Mouse (Mus musculus): ENCODE measurements around the gene Gm6803. TPM values are rescaled to one million over a fixed set of nuclear protein-coding genes. Genes with fewer than 3 reads are reported as not detected.
"Not testable (repeated sequence)": the region's sequence is repeated elsewhere in the genome, so short reads cannot be mapped to it uniquely, and the experiment has no call there.

Gene Gm6803
- not detected in 2 replicates for polyA plus RNA-seq (2014; fragmentation: Nextera tagmentation; extraction: Ambion mirVana)

DNA sequence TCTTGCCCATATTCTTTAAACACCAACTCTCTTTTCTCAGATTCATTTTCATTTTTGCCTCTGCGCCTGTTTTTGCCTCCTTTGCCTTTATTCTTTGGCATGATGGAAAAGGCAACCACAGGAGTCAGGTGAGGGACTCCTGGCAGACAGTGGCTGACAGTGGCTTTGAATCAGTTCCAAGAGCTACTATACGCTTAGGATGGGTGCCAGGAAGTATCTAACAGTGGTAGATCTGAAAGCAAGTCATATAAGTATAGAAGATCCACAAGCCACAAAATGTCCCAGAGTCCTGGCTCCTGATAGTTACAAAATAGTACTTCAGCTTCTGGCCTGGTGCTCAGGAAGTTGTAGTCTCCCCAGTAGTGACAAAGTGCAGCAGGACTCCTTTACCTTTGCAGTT, at the start of gene Gm6803:
Gene Gm6803, minus strand, starts transcription at position 101 of the 400 bp plus-strand sequence.
- H3K9ac ChIP-seq (ENCODE audit: low read length); H3K4me2 ChIP-seq (ENCODE audit: low read length); H3K9me3 ChIP-seq (ENCODE audit: control insufficient read depth, low read length); H3K4me1 ChIP-seq (ENCODE audit: control insufficient read depth in 2 of 2, insufficient read depth in 2 of 2, low read length in 2 of 2); ATAC-seq (ENCODE audit: insufficient number of reproducible peaks, insufficient read depth, low FRiP score, low read depth); H3K27ac ChIP-seq (replicated peaks in 1 of 2; ENCODE audit: control insufficient read depth in 1 of 2, insufficient read depth in 1 of 2, low read depth in 2 of 2, low read length in 2 of 2); H3K36me3 ChIP-seq (ENCODE audit: control insufficient read depth, insufficient read depth, low read length); H3K4me3 ChIP-seq (ENCODE audit: control insufficient read depth in 1 of 2, insufficient read depth in 1 of 2, low read depth in 1 of 2, low read length in 2 of 2); H3K27me3 ChIP-seq (ENCODE audit: control insufficient read depth, insufficient read depth, low read length): not testable (repeated sequence)
- WGBS, result 65% methylated on average over 2 of the region's 2 CpGs

DNA sequence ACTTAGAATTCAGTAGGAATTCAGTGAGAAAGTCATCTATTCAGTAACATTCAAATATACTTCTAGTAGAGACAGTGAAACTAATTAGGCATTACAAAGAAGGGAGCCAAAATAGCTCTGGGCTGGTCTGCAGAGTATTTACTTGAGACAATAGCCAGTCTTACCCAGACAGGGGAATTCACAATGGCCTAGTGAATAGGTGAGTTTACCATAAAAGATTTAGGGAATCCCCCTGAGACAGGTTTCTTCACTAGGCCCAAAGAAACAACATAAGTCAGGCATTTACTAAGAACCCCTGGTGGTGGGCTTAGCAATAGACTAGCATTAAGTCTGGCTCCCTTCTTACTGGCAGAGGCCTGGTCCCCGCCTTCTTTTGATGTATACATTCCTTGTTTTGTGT, 26.7 kb upstream of the Gm6803 start:
- not testable (repeated sequence) for ATAC-seq (ENCODE audit: insufficient number of reproducible peaks, insufficient read depth, low FRiP score, low read depth); H3K4me1 ChIP-seq (ENCODE audit: control insufficient read depth in 2 of 2, insufficient read depth in 2 of 2, low read length in 2 of 2); H3K4me3 ChIP-seq (ENCODE audit: control insufficient read depth in 1 of 2, insufficient read depth in 1 of 2, low read depth in 1 of 2, low read length in 2 of 2)

DNA sequence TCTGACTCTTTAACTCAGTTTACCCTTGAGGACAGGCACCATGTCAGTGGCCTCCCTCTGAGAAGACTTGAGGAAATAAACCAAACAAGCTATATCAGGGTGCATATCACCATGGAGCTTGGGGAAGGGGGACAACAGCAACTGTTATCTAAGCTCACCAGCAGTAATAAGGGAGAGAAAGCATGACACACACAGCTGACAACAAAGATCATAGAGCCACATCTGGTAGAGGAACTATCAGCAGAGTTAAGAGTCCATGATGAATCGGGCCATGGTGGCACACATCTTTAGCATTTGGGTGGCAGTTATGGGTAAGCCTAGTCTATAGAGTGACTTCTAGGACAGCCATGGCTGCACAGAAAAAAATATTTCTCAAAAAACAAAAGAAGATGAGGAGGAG, 21.1 kb upstream of the Gm6803 start:
- 87% methylated on average over 1 of the region's 1 CpGs for WGBS
- not testable (repeated sequence) for H3K4me3 ChIP-seq (ENCODE audit: control insufficient read depth in 1 of 2, insufficient read depth in 1 of 2, low read depth in 1 of 2, low read length in 2 of 2); ATAC-seq (ENCODE audit: insufficient number of reproducible peaks, insufficient read depth, low FRiP score, low read depth); H3K9me3 ChIP-seq (ENCODE audit: control insufficient read depth, low read length); H3K36me3 ChIP-seq (ENCODE audit: control insufficient read depth, insufficient read depth, low read length); H3K4me1 ChIP-seq (ENCODE audit: control insufficient read depth in 2 of 2, insufficient read depth in 2 of 2, low read length in 2 of 2); H3K27me3 ChIP-seq (ENCODE audit: control insufficient read depth, insufficient read depth, low read length); H3K4me2 ChIP-seq (ENCODE audit: low read length); H3K9ac ChIP-seq (ENCODE audit: low read length); H3K27ac ChIP-seq (replicated peaks in 1 of 2; ENCODE audit: control insufficient read depth in 1 of 2, insufficient read depth in 1 of 2, low read depth in 2 of 2, low read length in 2 of 2)

More for the DNA sequence above, 26.7 kb upstream of the Gm6803 start:
- WGBS, result 58% methylated on average over 1 of the region's 1 CpGs
- not testable (repeated sequence) for H3K4me2 ChIP-seq (ENCODE audit: low read length); H3K27me3 ChIP-seq (ENCODE audit: control insufficient read depth, insufficient read depth, low read length); H3K9me3 ChIP-seq (ENCODE audit: control insufficient read depth, low read length); H3K36me3 ChIP-seq (ENCODE audit: control insufficient read depth, insufficient read depth, low read length); H3K9ac ChIP-seq (ENCODE audit: low read length); H3K27ac ChIP-seq (replicated peaks in 1 of 2; ENCODE audit: control insufficient read depth in 1 of 2, insufficient read depth in 1 of 2, low read depth in 2 of 2, low read length in 2 of 2)

- not testable (repeated sequence) for ATAC-seq (ENCODE audit: insufficient number of reproducible peaks, insufficient read depth, low FRiP score, low read depth); H3K9me3 ChIP-seq (ENCODE audit: control insufficient read depth, low read length); H3K36me3 ChIP-seq (ENCODE audit: control insufficient read depth, insufficient read depth, low read length); H3K27ac ChIP-seq (replicated peaks in 1 of 2; ENCODE audit: control insufficient read depth in 1 of 2, insufficient read depth in 1 of 2, low read depth in 2 of 2, low read length in 2 of 2); H3K27me3 ChIP-seq (ENCODE audit: control insufficient read depth, insufficient read depth, low read length); H3K4me1 ChIP-seq (ENCODE audit: control insufficient read depth in 2 of 2, insufficient read depth in 2 of 2, low read length in 2 of 2); H3K4me3 ChIP-seq (ENCODE audit: control insufficient read depth in 1 of 2, insufficient read depth in 1 of 2, low read depth in 1 of 2, low read length in 2 of 2); H3K4me2 ChIP-seq (ENCODE audit: low read length); H3K9ac ChIP-seq (ENCODE audit: low read length)
Measured at GRCm38 (mm10) chr12:88039062-88039461, 20.5 kb upstream of the Gm6803 start.

- 82% methylated on average over 5 of the region's 5 CpGs for WGBS
- not testable (repeated sequence) for H3K9me3 ChIP-seq (ENCODE audit: control insufficient read depth, low read length); ATAC-seq (ENCODE audit: insufficient number of reproducible peaks, insufficient read depth, low FRiP score, low read depth); H3K4me1 ChIP-seq (ENCODE audit: control insufficient read depth in 2 of 2, insufficient read depth in 2 of 2, low read length in 2 of 2); H3K27me3 ChIP-seq (ENCODE audit: control insufficient read depth, insufficient read depth, low read length); H3K36me3 ChIP-seq (ENCODE audit: control insufficient read depth, insufficient read depth, low read length); H3K4me2 ChIP-seq (ENCODE audit: low read length); H3K27ac ChIP-seq (replicated peaks in 1 of 2; ENCODE audit: control insufficient read depth in 1 of 2, insufficient read depth in 1 of 2, low read depth in 2 of 2, low read length in 2 of 2); H3K9ac ChIP-seq (ENCODE audit: low read length); H3K4me3 ChIP-seq (ENCODE audit: control insufficient read depth in 1 of 2, insufficient read depth in 1 of 2, low read depth in 1 of 2, low read length in 2 of 2)
Measured at GRCm38 (mm10) chr12:88032250-88032649, 13.7 kb upstream of the Gm6803 start.

DNA sequence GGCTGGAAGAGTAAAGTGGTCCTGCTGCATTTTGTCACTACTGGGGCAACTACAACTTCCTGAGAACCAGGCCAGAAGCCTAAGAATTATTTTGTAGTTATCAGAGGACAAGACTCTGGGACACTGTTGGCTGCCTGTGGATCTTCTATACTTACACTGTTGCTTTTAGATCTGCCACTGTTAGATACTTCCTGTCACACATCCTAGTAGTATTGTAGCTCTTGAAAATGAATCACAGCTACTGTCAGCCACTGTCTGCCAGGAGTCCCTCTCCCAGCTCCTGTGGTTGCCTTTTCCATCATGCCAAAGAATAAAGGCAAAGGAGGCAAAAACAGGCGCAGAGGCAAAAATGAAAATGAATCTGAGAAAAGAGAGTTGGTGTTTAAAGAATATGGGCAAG, 8.1 kb upstream of the Gm6803 start, which contains the start of gene Gm2056:
Gene Gm2056, plus strand, starts transcription at position 301 of the 400 bp plus-strand sequence.
- H3K9ac ChIP-seq (ENCODE audit: low read length); H3K36me3 ChIP-seq (ENCODE audit: control insufficient read depth, insufficient read depth, low read length); H3K27me3 ChIP-seq (ENCODE audit: control insufficient read depth, insufficient read depth, low read length); H3K4me1 ChIP-seq (ENCODE audit: control insufficient read depth in 2 of 2, insufficient read depth in 2 of 2, low read length in 2 of 2); H3K4me3 ChIP-seq (ENCODE audit: control insufficient read depth in 1 of 2, insufficient read depth in 1 of 2, low read depth in 1 of 2, low read length in 2 of 2); H3K9me3 ChIP-seq (ENCODE audit: control insufficient read depth, low read length); ATAC-seq (ENCODE audit: insufficient number of reproducible peaks, insufficient read depth, low FRiP score, low read depth); H3K4me2 ChIP-seq (ENCODE audit: low read length); H3K27ac ChIP-seq (replicated peaks in 1 of 2; ENCODE audit: control insufficient read depth in 1 of 2, insufficient read depth in 1 of 2, low read depth in 2 of 2, low read length in 2 of 2): not testable (repeated sequence)
- 64% methylated on average over 1 of the region's 1 CpGs for WGBS

DNA sequence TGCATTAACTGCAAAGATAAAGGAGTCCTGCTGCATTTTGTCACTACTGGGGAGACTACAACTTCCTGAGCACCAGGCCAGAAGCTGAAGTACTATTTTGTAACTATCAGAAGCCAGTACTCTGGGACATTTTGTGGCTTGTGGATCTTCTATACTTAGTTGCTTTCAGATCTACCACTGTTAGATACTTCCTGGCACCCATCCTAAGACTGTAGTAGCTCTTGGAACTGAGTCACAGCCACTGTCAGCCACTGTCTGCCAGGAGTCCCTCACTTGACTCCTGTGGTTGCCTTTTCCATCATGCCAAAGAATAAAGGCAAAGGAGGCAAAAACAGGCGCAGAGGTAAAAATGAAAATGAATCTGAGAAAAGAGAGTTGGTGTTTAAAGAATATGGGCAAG, 7.0 kb downstream of the Gm6803 start, which contains the start of gene Gm2075:
Gene Gm2075, plus strand, starts transcription at position 301 of the 400 bp plus-strand sequence.
- H3K27ac ChIP-seq (replicated peaks in 1 of 2; ENCODE audit: control insufficient read depth in 1 of 2, insufficient read depth in 1 of 2, low read depth in 2 of 2, low read length in 2 of 2); H3K27me3 ChIP-seq (ENCODE audit: control insufficient read depth, insufficient read depth, low read length); H3K4me2 ChIP-seq (ENCODE audit: low read length); H3K9ac ChIP-seq (ENCODE audit: low read length); H3K36me3 ChIP-seq (ENCODE audit: control insufficient read depth, insufficient read depth, low read length); ATAC-seq (ENCODE audit: insufficient number of reproducible peaks, insufficient read depth, low FRiP score, low read depth); H3K4me3 ChIP-seq (ENCODE audit: control insufficient read depth in 1 of 2, insufficient read depth in 1 of 2, low read depth in 1 of 2, low read length in 2 of 2); H3K9me3 ChIP-seq (ENCODE audit: control insufficient read depth, low read length); H3K4me1 ChIP-seq (ENCODE audit: control insufficient read depth in 2 of 2, insufficient read depth in 2 of 2, low read length in 2 of 2): not testable (repeated sequence)
- no CpG with 5 or more reads among the region's 1 CpGs for WGBS

DNA sequence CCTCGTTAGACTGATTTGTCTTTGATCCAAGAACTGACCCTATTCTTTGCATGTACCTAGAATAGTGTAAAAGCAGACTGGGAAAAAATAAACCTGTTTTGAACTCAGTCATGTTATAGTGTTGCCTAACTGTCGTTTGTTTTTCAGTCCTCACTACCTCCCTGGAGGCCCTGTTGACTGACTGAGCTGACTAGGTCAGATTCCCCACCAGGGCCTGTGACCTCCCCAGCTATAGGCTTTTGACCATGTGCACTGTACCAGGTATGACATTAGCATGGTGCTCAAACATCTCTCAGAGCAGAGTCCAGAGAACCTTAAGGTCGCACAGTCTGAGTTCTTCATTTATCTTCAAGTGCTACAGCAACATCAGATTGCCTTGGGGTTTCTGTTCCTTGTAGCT, 14.5 kb downstream of the Gm6803 start:
- H3K4me1 ChIP-seq (ENCODE audit: control insufficient read depth in 2 of 2, insufficient read depth in 2 of 2, low read length in 2 of 2); ATAC-seq (ENCODE audit: insufficient number of reproducible peaks, insufficient read depth, low FRiP score, low read depth); H3K4me2 ChIP-seq (ENCODE audit: low read length); H3K36me3 ChIP-seq (ENCODE audit: control insufficient read depth, insufficient read depth, low read length); H3K9ac ChIP-seq (ENCODE audit: low read length); H3K4me3 ChIP-seq (ENCODE audit: control insufficient read depth in 1 of 2, insufficient read depth in 1 of 2, low read depth in 1 of 2, low read length in 2 of 2); H3K27me3 ChIP-seq (ENCODE audit: control insufficient read depth, insufficient read depth, low read length); H3K9me3 ChIP-seq (ENCODE audit: control insufficient read depth, low read length); H3K27ac ChIP-seq (replicated peaks in 1 of 2; ENCODE audit: control insufficient read depth in 1 of 2, insufficient read depth in 1 of 2, low read depth in 2 of 2, low read length in 2 of 2): not testable (repeated sequence)
- WGBS, result 63% methylated on average over 3 of the region's 3 CpGs
